Mouse (Mus musculus) layer of hippocampus, adult 2 months (tissue): ENCODE data around the gene BC049730. TPM values are rescaled to one million over a fixed set of nuclear protein-coding genes. Genes with fewer than 3 reads are reported as not detected.

ENCODE experiments used
- DNase-seq, 2 experiments: peaks; one replicate each; pipeline ENCODE4 v3.0.0; 2022; ENCODE audit warnings: low spot score in 2 of 2
- H3K27ac ChIP-seq: fragments of 200-600 bp; 2 replicates; pipeline ENCODE4 v1.8.1; 2022
- H3K4me3 ChIP-seq: fragments of 200-600 bp; 2 replicates; pipeline ENCODE4 v1.8.1; 2022; ENCODE audit warnings: mild to moderate bottlenecking
- CTCF ChIP-seq: fragments of 200-600 bp; conservative IDR thresholded peaks from 2 replicates; pipeline ENCODE4 v1.8.1; 2022; ENCODE audit warnings: antibody characterized with exemption, mild to moderate bottlenecking, moderate library complexity
- total RNA-seq, 2 experiments: library from RNA; stranded (reverse); gene quantifications; 2 replicates each; pipeline ENCODE4 v1.2.3; 2021

The BC049730 gene
- total RNA-seq, 2 experiments from 2014 or later, result not detected

DNA sequence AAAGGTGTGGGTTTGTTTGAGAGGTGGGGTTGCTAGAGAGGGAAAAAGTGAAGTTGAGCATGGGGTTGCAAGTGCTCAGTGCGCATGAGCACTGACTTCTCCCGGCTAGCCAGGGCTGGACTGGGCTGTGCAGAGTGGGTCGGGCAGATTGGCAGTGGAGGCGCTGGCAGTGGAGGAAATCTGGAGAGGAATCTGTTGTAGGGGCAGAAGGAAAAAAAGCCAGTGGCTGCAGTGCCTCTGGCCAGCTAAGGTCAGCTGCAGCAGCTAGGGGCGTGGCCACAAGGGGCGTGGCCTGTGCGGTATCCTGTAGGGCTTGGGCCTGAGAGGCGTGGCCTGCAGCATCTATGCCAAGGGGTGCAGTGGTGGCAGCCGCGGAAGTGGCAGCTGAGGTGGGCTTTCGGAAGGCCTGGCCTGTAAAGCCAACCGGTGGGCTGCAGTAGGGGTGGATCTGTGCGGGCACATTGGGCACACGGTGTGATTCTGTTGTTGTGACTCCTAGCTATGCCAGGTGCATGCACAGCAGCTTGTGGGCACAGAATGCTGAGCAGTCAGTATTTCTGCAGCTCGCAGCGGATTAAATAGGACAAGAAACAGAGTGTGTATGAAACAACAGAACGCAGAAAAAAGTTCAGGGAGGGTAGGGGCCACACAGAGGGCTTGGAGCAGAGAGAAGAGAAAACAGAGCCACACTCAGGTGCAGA, 27.1 kb downstream of the BC049730 start:
- TF ChIP-seq CTCF, result no peak
- no peak for DNase-seq
- Histone ChIP-seq H3K27ac (no peak overlapping the region), H3K4me3 (no peak overlapping the region)

DNA sequence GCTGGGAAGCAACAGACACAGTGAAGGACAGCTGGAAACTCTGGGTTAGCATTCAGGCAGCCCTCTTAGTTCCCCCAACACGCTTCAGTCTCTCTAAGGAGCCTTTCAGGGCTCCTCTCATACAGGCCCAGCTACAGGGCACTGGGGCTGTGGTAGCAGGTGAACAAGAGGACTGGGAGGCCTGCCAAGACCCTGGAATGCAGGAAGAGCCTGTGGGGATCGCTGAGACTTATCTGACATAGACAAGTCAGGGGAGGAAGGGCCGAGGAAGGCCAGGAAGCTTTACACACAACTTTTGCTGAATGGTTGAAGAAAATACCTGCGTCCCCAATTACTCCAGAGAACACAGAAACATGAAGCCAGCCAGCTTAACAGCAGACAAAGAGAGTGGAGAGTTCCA, 41.7 kb downstream of the BC049730 start:
- no peak for DNase-seq
- H3K4me3 ChIP-seq, result no peak overlapping the region
- TF ChIP-seq CTCF, result no peak

DNA sequence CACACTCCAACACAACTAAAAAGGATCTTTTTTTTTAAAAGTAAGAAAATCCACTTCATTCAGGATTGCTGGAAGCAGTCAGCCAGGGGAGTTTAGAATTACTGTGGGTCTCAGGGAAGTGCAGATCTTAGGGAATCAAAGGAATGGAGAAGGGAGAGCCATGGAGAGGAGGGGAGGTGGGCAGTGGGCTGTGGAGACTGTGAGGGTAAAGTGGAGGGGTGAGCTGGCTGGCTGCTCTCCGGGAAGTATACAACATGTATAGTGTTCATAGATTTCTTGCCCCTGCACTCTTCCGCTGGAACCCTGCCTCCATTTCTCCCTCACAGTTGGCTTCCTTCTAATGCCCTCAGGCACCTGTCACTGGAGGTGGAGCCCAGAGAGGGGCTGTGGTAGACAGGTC, 42.6 kb downstream of the BC049730 start:
- no peak for DNase-seq
- H3K27ac ChIP-seq, result no peak overlapping the region
- H3K4me3 ChIP-seq, result no peak overlapping the region
- TF ChIP-seq CTCF, result no peak

More for the DNA sequence above, 41.7 kb downstream of the BC049730 start:
- H3K27ac ChIP-seq, result no peak overlapping the region

GRCm38 (mm10) chr7:24753476-24753875, 44.4 kb downstream of the BC049730 start:
- no peak overlapping the region for H3K27ac ChIP-seq
- DNase-seq, result no peak

DNA sequence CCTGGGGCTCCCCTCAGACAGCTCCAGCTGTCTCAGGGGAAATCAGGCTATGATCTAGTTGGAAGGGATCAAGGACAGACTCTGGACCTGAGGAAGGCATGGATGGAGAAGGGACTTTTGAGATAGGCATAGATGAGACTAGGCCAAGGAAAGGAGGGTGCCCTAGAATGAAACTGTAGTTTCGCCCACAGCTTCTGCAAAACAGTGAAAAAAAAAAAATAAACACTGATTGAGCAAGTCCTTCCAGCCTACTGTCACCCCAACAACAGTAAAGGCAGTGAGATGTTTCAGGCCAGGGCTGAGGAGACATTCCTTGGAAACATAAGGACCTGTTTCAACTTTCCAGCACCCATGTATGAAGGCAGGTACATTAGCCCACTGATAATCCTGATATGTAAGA, 49.5 kb downstream of the BC049730 start:
- Histone ChIP-seq H3K27ac (no peak overlapping the region), H3K4me3 (no peak overlapping the region)
- no peak for DNase-seq
- TF ChIP-seq CTCF, result no peak

More at GRCm38 (mm10) chr7:24753476-24753875, 44.4 kb downstream of the BC049730 start:
- TF ChIP-seq CTCF, result no peak
- H3K4me3 ChIP-seq, result no peak overlapping the region

DNA sequence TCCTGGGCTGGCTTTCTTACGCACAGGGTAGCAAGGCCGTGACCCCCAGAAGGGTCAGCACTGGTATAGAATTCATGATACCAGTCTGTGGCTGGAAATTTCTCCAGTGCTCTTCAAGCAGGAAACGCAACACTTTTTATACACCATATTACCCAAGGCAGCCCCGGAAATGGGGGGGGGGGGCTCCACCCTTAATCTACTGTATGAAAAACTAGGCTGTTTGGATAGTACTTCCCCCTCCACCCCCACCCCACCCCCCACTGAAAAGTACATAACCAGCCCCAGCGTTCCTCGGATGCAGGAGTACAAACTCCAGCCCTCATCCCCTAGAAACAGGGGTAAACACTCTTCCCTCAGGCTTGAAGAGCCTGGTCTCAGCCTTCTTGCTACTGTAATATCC, 51.2 kb downstream of the BC049730 start, which contains the start of gene Cd177:
Cd177 (minus strand) TSS at position 101 of the 400 bp plus-strand sequence.
- H3K27ac ChIP-seq, result no peak within 1 kb of the TSS
- no peak for TF ChIP-seq CTCF
- no peak within 1 kb of the TSS for H3K4me3 ChIP-seq
- DNase-seq, result no peak

DNA sequence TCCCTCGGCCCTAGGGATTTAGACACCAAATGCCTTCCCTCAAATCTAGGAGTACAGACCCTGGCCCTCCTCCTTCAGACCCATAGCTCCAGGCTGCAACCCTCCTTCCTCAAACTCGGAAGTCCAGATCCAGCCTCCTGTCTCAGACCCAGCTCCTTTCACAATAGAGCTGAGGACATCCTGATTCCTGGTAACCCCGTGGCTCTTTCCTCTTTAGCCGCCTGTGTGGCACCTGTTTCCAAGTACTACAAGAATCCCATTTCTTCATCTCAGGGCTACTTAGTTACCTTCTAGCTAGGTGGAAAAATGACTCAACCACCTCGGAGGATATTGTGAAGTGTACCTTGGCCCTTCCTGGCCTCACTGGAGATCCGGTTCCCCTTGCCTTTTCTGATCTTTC, 52.1 kb downstream of the BC049730 start:
- Histone ChIP-seq H3K4me3 (no peak overlapping the region), H3K27ac (no peak overlapping the region)
- no peak for TF ChIP-seq CTCF
- no peak for DNase-seq

- no peak for DNase-seq
- Histone ChIP-seq H3K4me3 (no peak overlapping the region), H3K27ac (no peak overlapping the region)
- TF ChIP-seq CTCF, result no peak
These were observed 53.5 kb downstream of the BC049730 start for GRCm38 (mm10) chr7:24762574-24762973.

Other genes with a start within 250 kb of the BC049730 start
- gene Plaur, start 246.8 kb upstream of the BC049730 start, total RNA-seq, result under 1 TPM; 0.23 to 0.32 TPM
- 100 to 1,000 TPM; 128 to 132 TPM for gene Cadm4, start 227.2 kb upstream of the BC049730 start, total RNA-seq
- 10 to 100 TPM; 32.6 to 41.6 TPM for gene Zfp428, start 202.2 kb upstream of the BC049730 start, total RNA-seq
- not detected for gene AC161166.1, start 196.8 kb upstream of the BC049730 start, total RNA-seq
- 10 to 100 TPM; 61.9 to 63.0 TPM for gene Irgq, start 178.6 kb upstream of the BC049730 start, total RNA-seq
- gene Pinlyp, start 163.1 kb upstream of the BC049730 start, total RNA-seq, result not detected
- 10 to 100 TPM; 38.9 to 40.9 TPM for gene Xrcc1, start 163.0 kb upstream of the BC049730 start, total RNA-seq
- 10 to 100 TPM; 10.1 to 11.0 TPM for gene Ethe1, start 121.7 kb upstream of the BC049730 start, total RNA-seq
- 1 to 10 TPM; 5.2 to 6.7 TPM for gene Zfp575, start 121.6 kb upstream of the BC049730 start, total RNA-seq
- under 1 TPM in 1 of 2 experiments, not detected in 1; 0.22 TPM for gene Phldb3, start 98.5 kb upstream of the BC049730 start, total RNA-seq
- under 1 TPM; 0.51 to 0.56 TPM for gene Lypd3, start 72.7 kb upstream of the BC049730 start, total RNA-seq
- not detected for gene Tex101, start 32.6 kb upstream of the BC049730 start, total RNA-seq
- not detected for gene Gm4763, start 17.7 kb downstream of the BC049730 start, total RNA-seq
- gene Cd177, start 51.1 kb downstream of the BC049730 start, total RNA-seq, result under 1 TPM in 1 of 2 experiments, not detected in 1; 0.41 TPM
- not detected for gene Ceacam10, start 68.0 kb downstream of the BC049730 start, total RNA-seq
- 1 to 10 TPM in 1 of 2 experiments, not detected in 1; 1.6 TPM for gene Gm9844, start 153.0 kb downstream of the BC049730 start, total RNA-seq
- gene Lypd4, start 160.7 kb downstream of the BC049730 start, total RNA-seq, result not detected
- gene Dmrtc2, start 160.8 kb downstream of the BC049730 start, total RNA-seq, result not detected
- gene Rps19, start 175.1 kb downstream of the BC049730 start, total RNA-seq, result 100 to 1,000 TPM; 501 to 525 TPM
- gene Cd79a, start 188.1 kb downstream of the BC049730 start, total RNA-seq, result not detected
- gene Arhgef1, start 193.7 kb downstream of the BC049730 start, total RNA-seq, result 10 to 100 TPM; 88.3 to 100.0 TPM
- gene Gm4881, start 235.3 kb downstream of the BC049730 start, total RNA-seq, result not detected